Mouse (Mus musculus) liver, postnatal 0 days (tissue): ENCODE data around the gene Gnas.

Source experiments
- CTCF ChIP-seq: sonication (generic); IDR thresholded peaks from 2 replicates; pipeline ENCODE4 v1.5.1; 2016; ENCODE audit warnings: antibody characterized with exemption, low read depth
- EP300 ChIP-seq: IDR thresholded peaks from 2 replicates; pipeline ENCODE4 v1.6.1; 2016; ENCODE audit warnings: antibody characterized with exemption, low read depth, mild to moderate bottlenecking

DNA sequence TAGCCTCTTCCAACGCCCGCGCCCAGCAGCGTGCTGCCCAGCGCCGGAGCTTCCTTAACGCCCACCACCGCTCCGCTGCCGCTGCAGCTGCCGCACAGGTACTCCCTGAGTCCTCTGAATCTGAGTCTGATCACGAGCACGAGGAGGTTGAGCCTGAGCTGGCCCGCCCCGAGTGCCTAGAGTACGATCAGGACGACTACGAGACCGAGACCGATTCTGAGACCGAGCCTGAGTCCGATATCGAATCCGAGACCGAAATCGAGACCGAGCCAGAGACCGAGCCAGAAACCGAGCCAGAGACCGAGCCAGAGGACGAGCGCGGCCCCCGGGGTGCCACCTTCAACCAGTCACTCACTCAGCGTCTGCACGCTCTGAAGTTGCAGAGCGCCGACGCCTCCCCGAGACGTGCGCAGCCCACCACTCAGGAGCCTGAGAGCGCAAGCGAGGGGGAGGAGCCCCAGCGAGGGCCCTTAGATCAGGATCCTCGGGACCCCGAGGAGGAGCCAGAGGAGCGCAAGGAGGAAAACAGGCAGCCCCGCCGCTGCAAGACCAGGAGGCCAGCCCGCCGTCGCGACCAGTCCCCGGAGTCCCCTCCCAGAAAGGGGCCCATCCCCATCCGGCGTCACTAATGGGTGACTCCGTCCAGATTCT lies 812 bp downstream of the Gnas start:
- TF ChIP-seq CTCF: no peak
- no peak for TF ChIP-seq EP300
